Mouse (Mus musculus) splenic B cell, adult 2 months (primary cell): ENCODE results near the gene Riok2.
"Not testable (repeated sequence)": the region's sequence is repeated elsewhere in the genome, so short reads cannot be mapped to it uniquely, and the experiment has no call there.

ENCODE experiments used
- DNase-seq: peaks from one replicate; pipeline ENCODE4 v3.0.0-alpha.2; 2011; ENCODE audit warnings: low read depth, low spot score
- H3K27me3 ChIP-seq: 2 replicates; pipeline ENCODE4 v1.6.1; 2012; ENCODE audit warnings: mild to moderate bottlenecking, low read length, moderate library complexity, mixed read lengths; ENCODE audit not compliant: control insufficient read depth, poor library complexity, insufficient read depth, severe bottlenecking
- H3K36me3 ChIP-seq: 2 replicates; pipeline ENCODE4 v1.6.1; 2012; ENCODE audit warnings: mild to moderate bottlenecking, low read length, moderate library complexity, mixed read lengths; ENCODE audit not compliant: control insufficient read depth, poor library complexity, insufficient read depth, severe bottlenecking

Gene Riok2

GRCm38 (mm10) chr17:17373918-17374910 is at the start of gene Riok2:
Riok2 (plus strand) TSS chr17:17374309.
- H3K36me3 ChIP-seq, result no peaks in the 10 kb centered on the region; the same call in 1 of the 2 replicates
- H3K27me3 ChIP-seq, result no peaks in the 10 kb centered on the region

GRCm38 (mm10) chr17:17326022-17326421 is 48.1 kb upstream of the Riok2 start:
- DNase-seq, H3K36me3 ChIP-seq, H3K27me3 ChIP-seq: not testable (repeated sequence)

More at GRCm38 (mm10) chr17:17373918-17374910, at the start of gene Riok2:
- DNase-seq, result peak; percentile 99

DNA sequence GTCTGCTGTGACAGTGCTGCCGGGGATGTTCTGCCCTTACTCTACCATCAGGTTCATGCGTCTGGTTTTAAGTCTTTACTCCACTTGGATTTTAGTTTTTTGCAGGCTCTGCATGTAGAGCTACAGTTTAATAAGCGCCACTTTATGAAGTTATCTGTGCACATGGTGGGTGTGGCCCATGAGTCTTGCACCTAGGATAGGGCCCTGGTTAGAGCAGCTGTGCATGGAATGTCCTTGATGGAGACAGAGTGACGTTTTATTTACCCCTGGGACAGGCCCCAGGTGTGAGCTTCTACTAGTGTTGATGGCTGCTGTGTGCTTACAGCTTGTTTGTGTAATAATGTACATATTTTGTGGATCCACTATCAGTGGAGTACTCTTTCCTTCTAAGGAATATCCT is 47.5 kb upstream of the Riok2 start:
- H3K36me3 ChIP-seq, result no peaks in the 10 kb centered on the region
- no peaks in the 10 kb centered on the region for H3K27me3 ChIP-seq
- no peak for DNase-seq

DNA sequence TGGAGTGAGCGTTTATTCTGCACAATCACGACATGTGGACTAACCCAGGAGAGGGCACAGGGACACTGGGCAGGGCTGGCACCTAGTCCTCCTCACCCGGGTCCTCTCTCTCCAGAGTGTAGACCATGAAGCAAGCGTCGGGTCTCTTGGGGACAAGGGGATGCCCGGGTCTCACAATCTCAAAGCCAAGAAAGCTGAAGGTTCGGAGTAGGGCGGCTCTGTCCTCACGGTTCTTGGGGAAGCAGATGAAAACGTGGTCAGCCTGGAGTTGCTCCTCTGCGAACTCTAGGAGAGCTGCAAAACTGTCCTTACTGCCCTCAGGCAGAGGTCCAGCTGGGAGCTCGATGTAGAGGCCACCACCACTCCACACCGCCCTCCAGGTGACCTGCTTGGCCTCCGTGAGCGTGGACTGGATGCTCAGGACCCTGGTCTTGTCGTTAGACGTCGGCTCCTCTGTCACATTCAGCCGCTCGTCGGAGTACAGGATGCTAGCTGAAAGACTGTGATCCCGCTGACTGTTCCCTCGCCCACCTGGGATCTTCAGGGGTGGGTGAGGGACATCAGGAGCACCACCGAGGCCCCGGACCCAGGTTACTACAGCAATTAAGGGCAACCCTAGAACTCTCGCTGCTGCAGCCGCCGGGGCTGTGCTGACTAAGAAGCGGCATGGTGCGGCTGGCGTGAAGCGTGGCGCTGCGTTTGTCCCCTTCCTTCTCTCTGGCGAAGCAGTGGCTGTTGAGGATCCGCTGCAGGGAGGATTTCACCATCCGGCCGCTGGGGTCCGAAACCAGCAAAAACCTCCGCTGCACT is 28.5 kb upstream of the Riok2 start:
- not testable (repeated sequence) for H3K27me3 ChIP-seq, DNase-seq, H3K36me3 ChIP-seq

DNA sequence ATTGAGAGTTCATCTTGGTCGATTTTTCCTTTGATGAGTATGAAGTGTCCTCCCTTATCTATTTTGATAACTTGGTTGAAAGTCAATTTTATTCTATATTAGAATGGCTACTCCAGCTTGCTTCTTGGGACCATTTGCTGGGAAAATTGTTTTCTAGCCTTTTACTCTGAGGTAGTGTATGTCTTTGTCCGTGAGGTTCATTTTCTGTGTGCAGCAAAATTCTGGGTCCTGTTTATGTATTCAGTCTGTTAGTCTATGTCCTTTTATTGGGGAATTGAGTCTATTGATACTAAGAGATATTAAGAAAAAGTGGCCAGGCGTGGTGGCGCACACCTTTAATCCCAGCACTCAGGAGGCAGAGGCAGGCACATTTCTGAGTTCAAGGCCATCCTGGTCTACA is 27.8 kb upstream of the Riok2 start:
- not testable (repeated sequence) for H3K27me3 ChIP-seq, H3K36me3 ChIP-seq, DNase-seq

- H3K36me3 ChIP-seq, result no peaks in the 10 kb centered on the region; the same call in 1 of the 2 replicates
- no peaks in the 10 kb centered on the region for H3K27me3 ChIP-seq
- no peak for DNase-seq
Measured at GRCm38 (mm10) chr17:17373550-17373917, 575 bp upstream of the Riok2 start.

DNA sequence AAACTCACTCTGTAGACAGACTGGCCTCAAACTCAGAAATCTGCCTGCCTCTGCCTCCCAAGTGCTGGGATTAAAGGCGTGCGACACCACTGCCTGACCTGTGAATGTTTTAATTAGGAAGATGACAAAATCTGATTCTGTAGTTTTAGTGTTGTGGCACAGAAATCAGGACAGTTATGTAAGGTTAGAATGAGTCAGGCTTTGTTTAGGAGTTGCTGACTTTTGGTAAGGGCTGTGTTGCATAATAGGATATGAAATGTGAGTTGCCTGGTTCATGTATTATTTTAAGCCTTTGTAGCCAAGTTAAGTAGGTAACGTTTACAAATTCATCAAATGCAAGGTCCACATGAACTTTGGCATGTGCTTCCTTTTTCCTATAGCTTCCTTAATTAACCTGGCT is 1.5 kb downstream of the Riok2 start:
- H3K36me3 ChIP-seq, result peaks cover 2% of the 10 kb centered on the region
- H3K27me3 ChIP-seq, result no peaks in the 10 kb centered on the region
- DNase-seq, result no peak

GRCm38 (mm10) chr17:17383703-17384102 is 9.6 kb downstream of the Riok2 start:
- Histone ChIP-seq H3K27me3 (no peaks in the 10 kb centered on the region), H3K36me3 (peaks cover 9% of the 10 kb centered on the region)
- no peak for DNase-seq

GRCm38 (mm10) chr17:17384502-17384901 is 10.4 kb downstream of the Riok2 start:
- DNase-seq, result no peak
- no peaks in the 10 kb centered on the region for H3K27me3 ChIP-seq
- H3K36me3 ChIP-seq, result peaks cover 15% of the 10 kb centered on the region

DNA sequence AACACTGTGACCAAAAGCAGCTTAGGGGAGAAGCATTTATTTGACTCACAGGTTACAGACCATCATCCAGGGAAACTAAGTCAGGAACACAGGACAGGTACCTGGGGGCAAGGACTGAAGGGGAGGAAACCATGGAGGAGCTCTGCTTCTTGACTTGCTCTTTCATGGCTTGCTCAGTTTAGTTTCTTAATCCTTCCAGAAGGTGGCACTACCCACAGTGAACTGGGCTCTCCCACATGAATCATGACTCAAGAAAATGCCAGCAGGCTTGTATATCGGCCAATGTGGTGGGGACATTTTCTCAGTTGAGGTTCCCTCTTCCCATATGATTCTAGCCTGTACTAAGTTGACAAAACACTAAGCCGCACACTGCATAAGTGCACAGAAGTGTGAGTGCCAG is 12.0 kb downstream of the Riok2 start:
- no peaks in the 10 kb centered on the region for H3K27me3 ChIP-seq
- DNase-seq, result no peak
- H3K36me3 ChIP-seq, result peaks cover 12% of the 10 kb centered on the region

DNA sequence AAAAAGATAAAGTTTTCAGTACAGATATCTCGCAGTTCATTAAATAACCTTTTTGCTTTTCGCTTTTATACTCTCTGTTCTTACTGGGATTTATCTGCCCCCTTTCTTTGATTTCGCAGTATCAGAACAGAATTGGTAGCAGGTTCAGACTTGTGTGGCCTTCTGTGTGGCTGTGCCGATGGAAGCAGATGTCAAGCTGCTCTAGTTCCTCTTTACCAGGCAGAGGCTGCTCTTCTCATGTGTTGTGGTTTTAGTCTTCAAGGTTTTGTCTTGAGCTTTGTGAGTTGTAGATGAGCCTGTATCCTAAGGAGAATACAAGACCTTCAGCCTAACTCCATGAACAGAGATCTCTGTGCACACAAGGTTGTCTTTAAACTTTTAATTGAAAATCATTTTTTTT is 17.7 kb downstream of the Riok2 start:
- H3K36me3 ChIP-seq, result peaks cover 11% of the 10 kb centered on the region
- DNase-seq, result no peak
- H3K27me3 ChIP-seq, result no peaks in the 10 kb centered on the region

DNA sequence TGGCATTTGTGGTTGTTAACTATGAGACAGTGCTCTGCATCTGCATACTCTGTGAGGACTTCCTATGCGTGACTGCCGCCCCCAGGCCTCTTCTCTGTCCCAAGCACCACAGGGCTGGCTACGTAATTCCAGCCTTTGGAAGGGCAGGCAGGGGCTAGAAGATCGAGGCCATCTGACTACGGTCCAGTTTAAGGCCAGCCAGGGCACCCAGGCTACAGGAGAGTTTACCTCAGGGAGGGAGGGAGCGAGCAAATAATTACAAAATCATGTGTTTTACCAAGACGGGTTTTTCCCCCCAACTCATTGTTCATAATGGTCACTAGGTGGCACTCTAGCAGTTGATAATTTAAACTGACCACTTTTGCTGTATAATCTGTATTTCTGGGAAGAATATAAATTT is 18.8 kb downstream of the Riok2 start:
- peak; percentile 48 for DNase-seq
- Histone ChIP-seq H3K36me3 (peaks cover 9% of the 10 kb centered on the region), H3K27me3 (no peaks in the 10 kb centered on the region)

DNA sequence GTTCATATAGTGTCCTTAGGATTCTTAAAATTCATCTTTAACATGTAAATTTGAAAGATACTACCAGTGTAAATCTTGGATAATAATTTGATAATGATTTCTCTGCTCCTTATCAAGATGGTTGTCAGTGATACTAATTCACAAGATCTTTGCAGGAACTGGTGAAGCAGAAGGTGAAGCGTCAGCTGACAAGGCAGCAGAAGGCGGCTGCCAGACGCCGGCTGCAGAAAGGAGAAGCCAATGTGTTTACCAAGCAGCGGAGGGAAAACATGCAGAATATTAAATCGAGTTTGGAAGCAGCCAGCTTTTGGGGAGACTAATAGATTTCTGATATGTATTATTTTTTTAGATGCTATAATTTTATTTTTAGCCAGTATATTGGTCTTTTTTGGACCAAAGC is 19.2 kb downstream of the Riok2 start:
- DNase-seq, result no peak
- Histone ChIP-seq H3K27me3 (no peaks in the 10 kb centered on the region; the same call in 1 of the 2 replicates), H3K36me3 (peaks cover 9% of the 10 kb centered on the region)

DNA sequence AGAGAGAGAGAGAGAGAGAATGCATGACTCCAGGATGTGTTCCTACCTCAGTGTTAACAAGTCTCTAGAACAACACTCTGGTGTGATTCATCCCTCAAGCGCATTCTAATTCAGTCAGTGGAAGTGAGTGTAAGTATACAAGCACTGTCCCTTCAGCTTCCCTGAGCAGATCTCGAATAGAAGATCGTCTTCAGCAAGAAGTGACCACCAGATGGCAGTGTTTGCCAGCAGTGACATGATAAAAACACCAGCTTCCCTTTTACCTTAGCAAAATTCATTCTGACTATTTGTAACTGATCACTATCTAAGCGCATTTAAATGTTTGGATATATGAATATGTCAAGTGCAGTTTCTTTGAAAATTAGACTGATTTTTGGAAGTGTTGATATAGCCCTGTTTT is 20.2 kb downstream of the Riok2 start:
- no peaks in the 10 kb centered on the region; the same call in 1 of the 2 replicates for H3K27me3 ChIP-seq
- peak; percentile 89 for DNase-seq
- peaks cover 3% of the 10 kb centered on the region; the same call in 1 of the 2 replicates for H3K36me3 ChIP-seq

- 0 out of 2 replicates have a peak, but pooled peaks cover 3% of the 10 kb centered on the region for H3K36me3 ChIP-seq
- no peaks in the 10 kb centered on the region; the same call in 1 of the 2 replicates for H3K27me3 ChIP-seq
- no peak for DNase-seq
Measured at GRCm38 (mm10) chr17:17396869-17397268, 22.8 kb downstream of the Riok2 start.
